Mouse (Mus musculus): Measurements from ENCODE around the gene Haus7. TPM values are rescaled to one million over a fixed set of nuclear protein-coding genes. Genes with fewer than 3 reads are reported as not detected.
"Not testable (repeated sequence)": the region's sequence is repeated elsewhere in the genome, so short reads cannot be mapped to it uniquely, and the experiment has no call there.

Gene Haus7
- 9.2 and 14.1 TPM in 2 replicates for polyA plus RNA-seq (2012; rRNA removed)

DNA sequence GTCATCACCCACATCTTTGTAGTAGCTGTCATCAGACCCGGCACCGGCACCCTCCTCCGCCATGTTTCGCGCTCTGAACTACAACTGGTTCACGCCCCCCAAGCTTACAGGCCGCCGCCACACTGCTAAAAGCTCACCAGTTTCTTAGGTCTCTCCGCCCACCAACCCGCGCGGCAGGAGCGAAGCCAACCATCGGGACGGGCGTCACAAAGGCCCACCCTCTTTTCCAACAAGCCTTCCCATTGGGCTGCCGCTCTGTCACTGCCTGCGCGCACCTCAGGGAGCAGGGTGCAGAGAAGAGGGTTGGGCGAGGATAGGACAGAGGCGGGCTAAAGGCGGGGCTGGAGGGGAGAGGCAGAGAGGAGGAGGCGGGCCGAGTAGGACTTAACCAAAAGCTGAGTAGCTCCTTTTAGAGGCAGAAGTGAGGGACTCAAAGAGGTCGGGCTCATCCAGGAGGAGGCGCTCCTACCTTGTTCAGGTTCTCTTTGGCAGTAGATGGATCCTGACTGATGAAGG, at the start of gene Haus7:
Haus7 (minus strand) TSS at position 168 of the 516 bp plus-strand sequence.
- 28% methylated on average over 26 of the region's 26 CpGs for WGBS
- TF ChIP-seq CTCF (IDR thresholded peaks at IDR 0.05; ENCODE audit: insufficient read depth, low read length), result peak; percentile 69
- peak; percentile 27; the same call in 1 of the 2 replicates for TF ChIP-seq POLR2A (IDR thresholded peaks at IDR 0.05; ENCODE audit: borderline replicate concordance, extremely low read depth, low read depth, low read length)
- H3K4me3 ChIP-seq (replicated peaks; ENCODE audit: extremely low read depth, low read depth, low read length), result peak within 1 kb of the TSS; percentile 72
- peak; percentile 80 for DNase-seq
- H3K4me1 ChIP-seq (ENCODE audit: control insufficient read depth, insufficient read depth, low read length), result no peaks in the 10 kb centered on the region

DNA sequence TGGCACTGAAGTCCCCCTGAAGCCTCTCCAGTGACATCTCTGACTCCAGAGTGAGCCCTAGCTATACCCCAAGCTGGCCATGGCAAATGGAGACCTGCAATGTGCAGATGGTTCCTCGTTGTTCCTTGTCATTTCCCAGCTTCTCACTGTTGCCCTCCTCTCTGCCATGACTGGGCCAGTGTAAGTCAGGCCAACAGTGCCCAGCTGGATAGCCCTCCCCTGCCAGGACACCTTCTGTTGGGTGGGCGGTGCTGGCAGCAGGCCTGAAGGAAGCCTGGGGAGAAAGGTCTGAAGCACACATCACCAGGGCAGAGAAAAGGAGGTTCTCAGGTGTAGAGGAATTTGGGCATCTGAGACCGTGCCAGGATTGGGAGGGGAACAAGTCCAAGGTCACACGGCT, 47.7 kb upstream of the Haus7 start:
- Histone ChIP-seq H3K4me3 (replicated peaks; ENCODE audit: extremely low read depth, low read depth, low read length) (no peak overlapping the region), H3K4me1 (ENCODE audit: control insufficient read depth, insufficient read depth, low read length) (no peaks in the 10 kb centered on the region)
- DNase-seq, result no peak
- TF ChIP-seq POLR2A (IDR thresholded peaks at IDR 0.05; ENCODE audit: borderline replicate concordance, extremely low read depth, low read depth, low read length) (no peak), CTCF (IDR thresholded peaks at IDR 0.05; ENCODE audit: insufficient read depth, low read length) (no peak)
- WGBS, result 75% methylated on average over 4 of the region's 4 CpGs

DNA sequence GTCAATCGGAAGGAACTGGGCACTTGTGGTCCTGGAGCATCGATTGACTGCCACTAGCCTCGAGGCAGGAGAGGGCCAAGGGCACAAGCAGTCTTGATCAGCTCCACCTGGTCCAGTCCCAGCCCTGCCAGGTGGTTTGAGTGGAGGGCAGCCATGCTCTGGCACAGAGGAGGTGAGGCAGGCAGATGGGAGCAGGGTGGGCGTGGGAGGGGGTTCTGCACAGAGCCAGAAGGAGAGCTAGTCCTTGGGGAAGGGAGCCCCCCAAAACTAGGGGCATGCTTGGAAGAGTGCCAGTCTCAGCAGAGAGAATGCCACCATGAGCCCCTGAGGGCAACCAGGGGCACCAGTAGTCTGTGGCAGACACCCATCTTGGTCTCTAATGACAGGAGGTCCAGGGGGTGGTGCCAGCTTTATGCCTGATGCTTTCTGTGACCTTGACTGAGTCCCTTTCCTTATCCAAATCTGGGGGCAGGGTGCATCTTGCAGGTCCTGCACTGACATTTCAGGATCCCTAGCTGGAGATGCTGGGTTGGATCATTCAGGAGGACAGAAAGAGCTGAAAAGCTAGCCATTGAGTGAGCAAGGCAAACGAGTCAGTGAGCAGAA, 46.4 kb upstream of the Haus7 start:
- Histone ChIP-seq H3K4me1 (ENCODE audit: control insufficient read depth, insufficient read depth, low read length) (no peaks in the 10 kb centered on the region), H3K4me3 (replicated peaks; ENCODE audit: extremely low read depth, low read depth, low read length) (no peak overlapping the region)
- WGBS, result 62% methylated on average over 5 of the region's 5 CpGs
- no peak for TF ChIP-seq CTCF (IDR thresholded peaks at IDR 0.05; ENCODE audit: insufficient read depth, low read length)
- TF ChIP-seq POLR2A (IDR thresholded peaks at IDR 0.05; ENCODE audit: borderline replicate concordance, extremely low read depth, low read depth, low read length), result no peak
- DNase-seq, result no peak

DNA sequence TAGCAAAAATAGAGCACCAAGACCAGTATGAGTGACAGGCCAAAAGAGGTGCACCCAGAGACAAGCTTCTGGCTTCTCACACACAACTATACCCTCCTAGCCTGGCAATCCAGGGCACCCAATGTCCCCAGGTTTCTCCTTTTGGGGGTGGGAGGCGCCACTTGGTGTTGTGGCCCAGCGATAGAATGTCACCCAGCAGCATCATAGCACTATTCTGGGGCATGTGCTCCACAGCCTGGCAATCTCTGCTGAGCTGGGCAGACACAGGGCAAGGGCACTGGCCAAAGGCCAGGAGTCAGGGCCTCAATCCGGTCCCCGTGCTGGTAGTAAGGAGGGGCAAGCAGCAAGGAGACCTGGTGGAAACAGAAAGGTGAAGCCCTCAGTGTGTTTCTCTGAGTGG, 37.9 kb upstream of the Haus7 start:
- DNase-seq, result no peak
- TF ChIP-seq CTCF (IDR thresholded peaks at IDR 0.05; ENCODE audit: insufficient read depth, low read length), result no peak
- no peak for TF ChIP-seq POLR2A (IDR thresholded peaks at IDR 0.05; ENCODE audit: borderline replicate concordance, extremely low read depth, low read depth, low read length)
- Histone ChIP-seq H3K4me1 (ENCODE audit: control insufficient read depth, insufficient read depth, low read length) (no peaks in the 10 kb centered on the region), H3K4me3 (replicated peaks; ENCODE audit: extremely low read depth, low read depth, low read length) (no peak overlapping the region)
- 53% methylated on average over 4 of the region's 4 CpGs for WGBS

DNA sequence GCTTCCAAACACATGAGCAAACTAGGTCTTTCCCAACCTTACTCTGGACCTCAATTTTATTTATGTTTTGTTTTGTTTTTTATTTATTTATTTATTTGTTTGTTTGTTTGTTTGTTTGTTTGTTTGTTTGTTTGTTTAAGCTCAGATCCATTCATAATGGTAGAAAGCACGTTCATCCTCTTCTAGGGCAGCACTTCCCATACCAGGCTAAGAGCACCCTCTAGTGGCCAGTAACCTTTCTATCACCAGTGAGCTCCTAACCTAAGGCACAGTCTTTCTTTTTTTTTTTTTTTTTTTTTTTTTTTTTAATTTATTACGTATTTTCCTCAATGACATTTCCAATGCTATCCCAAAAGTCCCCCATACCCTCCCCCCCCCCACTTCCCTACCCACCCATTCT, 34.7 kb upstream of the Haus7 start:
- DNase-seq; H3K4me3 ChIP-seq (replicated peaks; ENCODE audit: extremely low read depth, low read depth, low read length); H3K4me1 ChIP-seq (ENCODE audit: control insufficient read depth, insufficient read depth, low read length): not testable (repeated sequence)
- TF ChIP-seq CTCF (IDR thresholded peaks at IDR 0.05; ENCODE audit: insufficient read depth, low read length), result peak; percentile 46
- WGBS, result 6% methylated on average over 1 of the region's 2 CpGs

DNA sequence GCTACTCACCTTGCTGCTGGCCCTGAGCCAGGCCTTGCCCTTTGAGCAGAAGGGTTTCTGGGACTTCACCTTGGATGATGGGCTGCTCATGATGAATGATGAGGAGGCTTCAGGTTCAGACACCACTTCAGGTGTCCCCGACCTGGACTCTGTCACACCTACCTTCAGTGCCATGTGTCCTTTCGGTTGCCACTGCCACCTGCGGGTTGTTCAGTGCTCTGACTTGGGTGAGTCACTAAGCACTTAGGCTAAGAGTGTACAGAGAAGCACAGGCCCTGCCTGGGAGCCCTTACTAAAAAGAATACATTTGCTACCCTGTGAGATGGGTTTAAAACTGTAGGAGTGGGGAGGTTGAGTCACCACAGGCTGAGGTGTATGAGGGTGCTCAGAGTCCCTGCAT, 32.0 kb upstream of the Haus7 start:
- DNase-seq, result no peak
- Histone ChIP-seq H3K4me1 (ENCODE audit: control insufficient read depth, insufficient read depth, low read length) (no peaks in the 10 kb centered on the region), H3K4me3 (replicated peaks; ENCODE audit: extremely low read depth, low read depth, low read length) (no peak overlapping the region)
- 76% methylated on average over 3 of the region's 3 CpGs for WGBS
- TF ChIP-seq POLR2A (IDR thresholded peaks at IDR 0.05; ENCODE audit: borderline replicate concordance, extremely low read depth, low read depth, low read length), result no peak
- peak; percentile 50; the same call in 1 of the 2 replicates for TF ChIP-seq CTCF (IDR thresholded peaks at IDR 0.05; ENCODE audit: insufficient read depth, low read length)

DNA sequence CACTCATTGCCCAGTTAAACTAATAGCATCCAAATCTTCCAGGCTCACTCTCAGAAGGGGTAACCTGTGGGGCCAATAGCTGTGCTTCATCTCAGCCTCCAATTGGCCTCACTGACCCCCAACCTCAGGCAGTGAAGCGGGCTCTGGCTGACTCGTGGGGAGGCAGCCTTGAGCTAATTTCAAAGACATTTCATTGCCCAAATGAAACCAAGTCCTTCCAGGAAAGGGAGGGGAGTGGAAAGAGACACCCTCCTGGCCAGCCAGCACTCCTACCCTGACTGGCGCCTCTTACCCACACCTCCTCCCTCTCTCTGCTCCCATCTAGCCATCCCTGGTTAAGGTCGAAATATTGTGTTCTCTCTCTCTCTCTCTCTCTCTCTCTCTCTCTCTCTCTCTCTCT, 31.3 kb upstream of the Haus7 start:
- TF ChIP-seq CTCF (IDR thresholded peaks at IDR 0.05; ENCODE audit: insufficient read depth, low read length) (no peak), POLR2A (IDR thresholded peaks at IDR 0.05; ENCODE audit: borderline replicate concordance, extremely low read depth, low read depth, low read length) (no peak)
- H3K4me3 ChIP-seq (replicated peaks; ENCODE audit: extremely low read depth, low read depth, low read length), result no peak overlapping the region
- DNase-seq, result no peak
- 69% methylated on average over 4 of the region's 4 CpGs for WGBS
- no peaks in the 10 kb centered on the region for H3K4me1 ChIP-seq (ENCODE audit: control insufficient read depth, insufficient read depth, low read length)

DNA sequence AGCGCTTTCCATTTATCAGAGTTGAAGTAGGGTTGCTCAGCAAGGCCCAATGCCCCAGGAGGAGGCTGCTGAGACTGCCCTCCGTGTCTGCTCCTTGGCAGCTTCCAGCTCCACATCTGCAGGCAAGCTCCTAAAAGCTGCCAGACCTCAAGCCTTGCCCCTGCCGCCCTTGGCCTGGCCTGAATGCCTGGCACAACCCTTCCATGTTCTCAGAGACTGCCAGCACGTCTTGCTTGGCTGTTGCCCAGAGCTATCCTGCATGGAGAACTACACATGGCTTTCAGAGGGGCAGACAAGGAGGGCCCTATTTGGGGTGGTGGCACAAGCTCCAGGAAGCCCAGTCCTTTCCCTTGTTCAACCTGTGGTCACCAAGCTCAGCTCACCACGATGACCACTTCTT, 28.1 kb upstream of the Haus7 start:
- TF ChIP-seq CTCF (IDR thresholded peaks at IDR 0.05; ENCODE audit: insufficient read depth, low read length), result no peak
- TF ChIP-seq POLR2A (IDR thresholded peaks at IDR 0.05; ENCODE audit: borderline replicate concordance, extremely low read depth, low read depth, low read length), result no peak
- H3K4me3 ChIP-seq (replicated peaks; ENCODE audit: extremely low read depth, low read depth, low read length), result no peak overlapping the region
- 53% methylated on average over 5 of the region's 5 CpGs for WGBS
- DNase-seq, result no peak
- H3K4me1 ChIP-seq (ENCODE audit: control insufficient read depth, insufficient read depth, low read length), result no peaks in the 10 kb centered on the region

DNA sequence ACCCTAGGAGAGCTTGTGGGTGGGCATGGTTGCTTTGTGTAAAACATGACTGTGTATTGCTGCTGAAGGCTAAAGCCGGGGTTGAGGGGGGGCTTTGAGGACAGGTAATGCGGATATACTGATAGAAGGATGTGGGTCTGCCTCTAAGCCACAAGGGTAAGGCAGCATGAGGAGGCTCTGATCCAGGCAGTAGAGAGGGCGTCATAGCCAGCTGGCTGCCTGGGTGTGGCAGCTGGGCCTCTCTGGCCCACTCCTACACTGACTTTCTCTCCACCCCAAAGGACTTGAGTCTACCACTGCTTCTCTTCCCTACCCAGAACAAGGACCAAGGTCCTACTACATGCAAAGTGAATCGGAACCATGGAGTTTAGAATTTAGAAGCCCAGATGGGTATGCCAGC, 26.0 kb upstream of the Haus7 start:
- WGBS, result 77% methylated on average over 4 of the region's 4 CpGs
- Histone ChIP-seq H3K4me1 (ENCODE audit: control insufficient read depth, insufficient read depth, low read length) (no peaks in the 10 kb centered on the region; the same call in 1 of the 2 replicates), H3K4me3 (replicated peaks; ENCODE audit: extremely low read depth, low read depth, low read length) (peak overlapping the region; percentile 51)
- DNase-seq, result no peak
- no peak for TF ChIP-seq POLR2A (IDR thresholded peaks at IDR 0.05; ENCODE audit: borderline replicate concordance, extremely low read depth, low read depth, low read length)
- no peak for TF ChIP-seq CTCF (IDR thresholded peaks at IDR 0.05; ENCODE audit: insufficient read depth, low read length)

DNA sequence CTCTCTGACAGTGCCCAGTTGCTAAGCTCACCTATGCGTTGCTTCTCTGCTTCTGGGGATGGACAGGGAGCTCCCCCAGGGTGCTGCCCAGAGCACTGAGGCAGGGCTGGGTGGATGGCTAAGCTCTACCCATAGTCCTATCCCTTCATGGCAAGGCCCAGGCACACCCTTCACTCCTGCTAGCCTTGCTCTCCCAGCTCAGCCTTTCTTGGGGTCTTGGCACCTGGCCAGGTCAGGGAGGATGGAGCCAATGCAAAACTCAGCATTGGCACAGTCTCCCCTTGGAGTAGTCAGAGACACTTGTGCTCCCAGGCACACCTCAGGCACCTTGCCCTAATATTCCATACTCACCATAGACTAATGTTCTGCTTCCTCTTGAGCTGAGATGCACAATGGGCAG, 25.2 kb upstream of the Haus7 start:
- DNase-seq, result no peak
- peak overlapping the region; percentile 65 for H3K4me3 ChIP-seq (replicated peaks; ENCODE audit: extremely low read depth, low read depth, low read length)
- TF ChIP-seq CTCF (IDR thresholded peaks at IDR 0.05; ENCODE audit: insufficient read depth, low read length), result no peak
- no peak for TF ChIP-seq POLR2A (IDR thresholded peaks at IDR 0.05; ENCODE audit: borderline replicate concordance, extremely low read depth, low read depth, low read length)
- H3K4me1 ChIP-seq (ENCODE audit: control insufficient read depth, insufficient read depth, low read length), result peaks cover 3% of the 10 kb centered on the region; the same call in 1 of the 2 replicates
- WGBS, result 66% methylated on average over 1 of the region's 1 CpGs

Data from lung, adult 2 months (tissue).